Comparison of ENCODE assay signal across 10 mouse cellular contexts in genomic region chr15:37053085-37053762, GRCm38 (mm10). TPM values are rescaled to one million over a fixed set of nuclear protein-coding genes. Genes with fewer than 3 reads are reported as not detected.
A peak's percentile ranks its signal among the peaks of the same experiment; 100 is the strongest.
DNase-seq lines count a peak whose midpoint lies in the region; ATAC-seq and TF ChIP-seq lines count a peak whose summit lies in the region.
"Had no signal": no experiment of that assay in that cellular context is flagged by ENCODE, and none has a peak within 500 bp of the region (broad histone marks: within the 10 kb centered on the region; RNA-seq: fewer than 3 reads in every experiment).

No protein-coding gene starts in this region.

- no peak overlapping the region for H3K9ac ChIP-seq in forebrain, embryonic 15.5 days (replicated peaks)
- H3K9ac ChIP-seq in neural tube, embryonic 11.5 days (ENCODE audit: low read length): no peak overlapping the region; the same call in 1 of the 2 replicates

- no peak overlapping the region for H3K4me2 ChIP-seq in forebrain, embryonic 15.5 days (replicated peaks)
- H3K4me2 ChIP-seq in neural tube, embryonic 11.5 days (ENCODE audit: low read depth): no peak overlapping the region

- peak; percentile 57 for DNase-seq in embryo, embryonic 11.5 days (ENCODE audit: low read depth, low spot score)
- peak; percentile 45 to 67 for DNase-seq in left cerebral cortex, adult 18-20 months (ENCODE audit: low spot score in 2 of 2)
- DNase-seq in neural tube, embryonic 11.5 days (ENCODE audit: low spot score): peak; percentile 43
- DNase-seq in urinary bladder, postnatal 36 days (ENCODE audit: low spot score in 2 of 2): no peak
- no peak for DNase-seq in spleen, postnatal 36 days (ENCODE audit: low spot score in 2 of 2)
- DNase-seq in thymus, adult 2 months: no peak
- DNase-seq in heart, postnatal 25 days (ENCODE audit: low spot score): no peak
- DNase-seq: kidney, postnatal 36 days had no signal

- ATAC-seq in forebrain, embryonic 15.5 days (replicated peaks): peak; percentile 92
- ATAC-seq in neural tube, embryonic 11.5 days (ENCODE audit: insufficient read depth, low FRiP score, low TSS enrichment): peak; percentile 74; the same call in 1 of the 2 replicates

- no peaks in the 10 kb centered on the region for H3K27me3 ChIP-seq in forebrain, embryonic 15.5 days
- no peaks in the 10 kb centered on the region for H3K27me3 ChIP-seq in neural tube, embryonic 11.5 days (ENCODE audit: control insufficient read depth, insufficient read depth, low read length)
- H3K27me3 ChIP-seq in thymus, adult 2 months (ENCODE audit: control insufficient read depth, insufficient read depth, low read length): no peaks in the 10 kb centered on the region

- intact Hi-C loops in heart, postnatal 25 days (cut with DNase I): no loop called here

- no peaks in the 10 kb centered on the region for H3K9me3 ChIP-seq in forebrain, embryonic 15.5 days
- no peaks in the 10 kb centered on the region for H3K9me3 ChIP-seq in neural tube, embryonic 11.5 days (ENCODE audit: control insufficient read depth, low read length)

- 37% methylated on average over 8 of the region's 8 CpGs for WGBS in forebrain, embryonic 15.5 days
- WGBS in neural tube, embryonic 11.5 days: 66% methylated on average over 8 of the region's 8 CpGs
- 85% methylated on average over 8 of the region's 8 CpGs for WGBS in thymus, adult 2 months

- no peaks in the 10 kb centered on the region for H3K36me3 ChIP-seq in forebrain, embryonic 15.5 days
- H3K36me3 ChIP-seq in neural tube, embryonic 11.5 days (ENCODE audit: control insufficient read depth, insufficient read depth, low read length): no peaks in the 10 kb centered on the region
- no peaks in the 10 kb centered on the region for H3K36me3 ChIP-seq in thymus, adult 2 months (ENCODE audit: control insufficient read depth, insufficient read depth, low read length)

- peak overlapping the region; percentile 71 for H3K27ac ChIP-seq in forebrain, embryonic 15.5 days (replicated peaks)
- no peak overlapping the region for H3K27ac ChIP-seq in neural tube, embryonic 11.5 days (ENCODE audit: low read depth, low read length)
- H3K27ac ChIP-seq in thymus, adult 2 months (ENCODE audit: control insufficient read depth, insufficient read depth, low read length): no peak overlapping the region

- no peak for TF ChIP-seq POLR2A in thymus, adult 2 months (IDR thresholded peaks at IDR 0.05; ENCODE audit: control insufficient read depth, extremely low read depth, insufficient read depth, low read length, poor library complexity)

- H3K4me1 ChIP-seq in forebrain, embryonic 15.5 days: peaks cover 17% of the 10 kb centered on the region
- H3K4me1 ChIP-seq in neural tube, embryonic 11.5 days (ENCODE audit: control insufficient read depth, insufficient read depth, low read length): peaks cover 6% of the 10 kb centered on the region; the same call in 1 of the 2 replicates
- H3K4me1 ChIP-seq in thymus, adult 2 months (replicated peaks; ENCODE audit: control insufficient read depth, insufficient read depth, low read length): no peaks in the 10 kb centered on the region

- no peak for TF ChIP-seq CTCF in thymus, adult 2 months (IDR thresholded peaks at IDR 0.05; ENCODE audit: borderline replicate concordance, control insufficient read depth, extremely low read depth, insufficient read depth, low read length, poor library complexity)

- no peak overlapping the region for H3K4me3 ChIP-seq in forebrain, embryonic 15.5 days
- no peak overlapping the region for H3K4me3 ChIP-seq in neural tube, embryonic 11.5 days (ENCODE audit: low read depth, low read length)
- H3K4me3 ChIP-seq in thymus, adult 2 months (ENCODE audit: control insufficient read depth, insufficient read depth, low read length): no peak overlapping the region
- H3K4me3 ChIP-seq: erythroblast, embryonic 14.5 days had no signal

RNA-seq across cellular contexts. Expression of gene Zfp706, which starts 45.7 kb away (rescaled TPM):
- polyA plus RNA-seq in forebrain, embryonic 15.5 days (2015; fragmentation: Nextera tagmentation; extraction: Ambion mirVana): 473 and 523 TPM in 2 replicates
- 100 to 1,000 TPM; 231 to 242 TPM for total RNA-seq in left cerebral cortex, adult 18-20 months (2021)
- 389 and 398 TPM in 2 replicates for polyA plus RNA-seq in neural tube, embryonic 11.5 days (2014; fragmentation: Nextera tagmentation; extraction: Ambion mirVana)
- polyA plus RNA-seq in thymus, adult 2 months (2012; rRNA removed): 33.7 and 35.5 TPM in 2 replicates
- total RNA-seq in heart, postnatal 25 days (2021): 100 to 1,000 TPM; 201 to 234 TPM

Comparison
In these comparisons a context has a peak if more than half of its experiments do, and no peak if none do; other contexts are left out.
1. DNase-seq: peak in embryo, embryonic 11.5 days (single experiment), left cerebral cortex, adult 18-20 months (2 of 2) and neural tube, embryonic 11.5 days (single experiment); none in urinary bladder, postnatal 36 days (0 of 2), spleen, postnatal 36 days (0 of 2), thymus, adult 2 months (single experiment) and heart, postnatal 25 days (single experiment).
2. RNA of gene Zfp706, which starts 45.7 kb away (polyA plus RNA-seq): 473 to 523 TPM in forebrain, embryonic 15.5 days and 389 to 398 TPM in neural tube, embryonic 11.5 days; 33.7 to 35.5 TPM in thymus, adult 2 months; every median in the first group is over 10 times any median in the second.